Mouse (Mus musculus) MEL (cell line): ENCODE results near the gene Rgs6. TPM values are rescaled to one million over a fixed set of nuclear protein-coding genes. Genes with fewer than 3 reads are reported as not detected.
A peak's percentile ranks its signal among the peaks of the same experiment; 100 is the strongest.

Source experiments
- DNase-seq: peaks from one replicate; pipeline ENCODE4 v3.0.0; 2011; ENCODE audit warnings: low read depth, low spot score
- H3K27ac ChIP-seq: 2 replicates; pipeline ENCODE4 v1.5.1; 2012; ENCODE audit warnings: low read depth, mild to moderate bottlenecking, control low read depth, low read length, moderate library complexity; ENCODE audit not compliant: control insufficient read depth
- H3K27me3 ChIP-seq, 2 experiments: fragments of 150-350 bp in 1 of 2; sonication (generic) in 1 of 2; 2 replicates each; pipeline ENCODE4 v1.6.1; 2012; ENCODE audit warnings: low read length in 2 of 2, mild to moderate bottlenecking in 2 of 2, improper control_type of control experiment in 1 of 2, moderate library complexity in 1 of 2; ENCODE audit not compliant: insufficient read depth in 2 of 2, control insufficient read depth in 1 of 2
- H3K36me3 ChIP-seq, 2 experiments: 2 replicates each; pipeline ENCODE4 v1.6.1; 2012 to 2014; ENCODE audit warnings: low read length in 2 of 2, improper control_type of control experiment in 1 of 2, inconsistent platforms in 1 of 2, mild to moderate bottlenecking in 1 of 2; ENCODE audit not compliant: insufficient read depth in 2 of 2, control insufficient read depth in 1 of 2
- H3K4me1 ChIP-seq, 2 experiments: fragments of 150-350 bp in 1 of 2; sonication (generic) in 1 of 2; 2 replicates each; pipeline ENCODE4 v1.6.1; 2012; ENCODE audit warnings: low read length in 2 of 2, improper control_type of control experiment in 1 of 2, mild to moderate bottlenecking in 1 of 2; ENCODE audit not compliant: insufficient read depth in 2 of 2, control insufficient read depth in 1 of 2
- H3K4me3 ChIP-seq, 2 experiments: fragments of 150-350 bp in 1 of 2; sonication (generic) in 1 of 2; 2 replicates each; pipeline ENCODE4 v1.5.1; 2012; ENCODE audit warnings: low read depth in 2 of 2, low read length in 2 of 2, mild to moderate bottlenecking in 2 of 2, moderate library complexity in 2 of 2, control low read depth in 1 of 2, improper control_type of control experiment in 1 of 2; ENCODE audit not compliant: control insufficient read depth in 1 of 2, insufficient read depth in 1 of 2
- H3K79me2 ChIP-seq: 2 replicates; pipeline ENCODE4 v1.6.1; 2012; ENCODE audit warnings: mild to moderate bottlenecking, low read length, moderate library complexity; ENCODE audit not compliant: control insufficient read depth, poor library complexity, insufficient read depth
- H3K9ac ChIP-seq: 2 replicates; pipeline ENCODE4 v1.6.1; 2012; ENCODE audit warnings: low read depth, mild to moderate bottlenecking, control low read depth, low read length, moderate library complexity; ENCODE audit not compliant: control insufficient read depth, poor library complexity, severe bottlenecking
- H3K9me3 ChIP-seq: fragments of 150-350 bp; sonication (generic); replicated peaks from 2 replicates; pipeline ENCODE4 v1.6.1; 2012; ENCODE audit warnings: mild to moderate bottlenecking, low read length, improper control_type of control experiment, moderate library complexity; ENCODE audit not compliant: insufficient read depth
- BHLHE40 ChIP-seq: IDR thresholded peaks from 2 replicates; pipeline ENCODE4 v1.6.1; 2012; ENCODE audit warnings: low read depth, mild to moderate bottlenecking, inconsistent platforms, low read length, improper control_type of control experiment, borderline replicate concordance
- EP300 ChIP-seq, 2 experiments: IDR thresholded peaks; 2 replicates each; pipeline ENCODE4 v1.6.1; 2011; ENCODE audit warnings: improper control_type of control experiment in 2 of 2, low read length in 2 of 2, low read depth in 1 of 2, mild to moderate bottlenecking in 1 of 2
- ETS1 ChIP-seq: IDR thresholded peaks from 2 replicates; pipeline ENCODE4 v1.6.1; 2012; ENCODE audit warnings: low read depth, mild to moderate bottlenecking, inconsistent platforms, low read length, improper control_type of control experiment, moderate library complexity
- GABPA ChIP-seq: IDR thresholded peaks from 2 replicates; pipeline ENCODE4 v1.6.1; 2012; ENCODE audit warnings: low read depth, mild to moderate bottlenecking, inconsistent platforms, low read length, improper control_type of control experiment, moderate library complexity
- GATA1 ChIP-seq: IDR thresholded peaks from 2 replicates; pipeline ENCODE4 v1.6.1; 2011; ENCODE audit warnings: low read depth, low read length, improper control_type of control experiment
- MAZ ChIP-seq: IDR thresholded peaks from 2 replicates; pipeline ENCODE4 v1.6.1; 2012; ENCODE audit warnings: low read depth, mild to moderate bottlenecking, inconsistent platforms, low read length, improper control_type of control experiment
- MEF2A ChIP-seq: IDR thresholded peaks from 2 replicates; pipeline ENCODE4 v1.6.1; 2014; ENCODE audit warnings: low read depth, mild to moderate bottlenecking, inconsistent platforms, low read length, improper control_type of control experiment; ENCODE audit not compliant: poor library complexity, insufficient replicate concordance, severe bottlenecking; ENCODE audit errors: extremely low read depth
- MXI1 ChIP-seq: IDR thresholded peaks from 2 replicates; pipeline ENCODE4 v1.6.1; 2011; ENCODE audit warnings: mild to moderate bottlenecking, low read depth, low read length, improper control_type of control experiment
- MYB ChIP-seq: IDR thresholded peaks from 2 replicates; pipeline ENCODE4 v1.6.1; 2011; ENCODE audit warnings: mild to moderate bottlenecking, low read depth, low read length, improper control_type of control experiment
- MYC ChIP-seq: IDR thresholded peaks from 2 replicates; pipeline ENCODE4 v1.6.1; 2011; ENCODE audit warnings: low read depth, mild to moderate bottlenecking, low read length, improper control_type of control experiment, moderate library complexity
- NELFE ChIP-seq: IDR thresholded peaks from 2 replicates; pipeline ENCODE4 v1.6.1; 2011; ENCODE audit warnings: low read depth, low read length, improper control_type of control experiment
- NRF1 ChIP-seq: IDR thresholded peaks from 2 replicates; pipeline ENCODE4 v1.6.1; 2014; ENCODE audit warnings: low read depth, mild to moderate bottlenecking, inconsistent platforms, low read length, improper control_type of control experiment, moderate library complexity; ENCODE audit not compliant: poor library complexity, insufficient read depth, severe bottlenecking
- RCOR1 ChIP-seq: IDR thresholded peaks from 2 replicates; pipeline ENCODE4 v1.6.1; 2012; ENCODE audit warnings: low read depth, mild to moderate bottlenecking, inconsistent platforms, low read length, improper control_type of control experiment
- TAL1 ChIP-seq: IDR thresholded peaks from 2 replicates; pipeline ENCODE4 v1.6.1; 2012; ENCODE audit warnings: mild to moderate bottlenecking, inconsistent platforms, low read length, moderate library complexity, mixed read lengths
- TBP ChIP-seq: IDR thresholded peaks from 2 replicates; pipeline ENCODE4 v1.8.0; 2011; ENCODE audit warnings: low read depth, low read length, improper control_type of control experiment
- TCF12 ChIP-seq: IDR thresholded peaks from 2 replicates; pipeline ENCODE4 v1.6.1; 2014; ENCODE audit warnings: low read depth, mild to moderate bottlenecking, inconsistent platforms, low read length, improper control_type of control experiment, moderate library complexity
- USF1 ChIP-seq: IDR thresholded peaks from 2 replicates; pipeline ENCODE4 v1.6.1; 2014; ENCODE audit warnings: low read depth, mild to moderate bottlenecking, inconsistent platforms, low read length, improper control_type of control experiment, moderate library complexity
- ZC3H11A ChIP-seq: IDR thresholded peaks from 2 replicates; pipeline ENCODE4 v1.6.1; 2012; ENCODE audit warnings: low read depth, mild to moderate bottlenecking, inconsistent platforms, low read length, improper control_type of control experiment
- ZNF384 ChIP-seq: IDR thresholded peaks from 2 replicates; pipeline ENCODE4 v1.6.1; 2012; ENCODE audit warnings: low read depth, mild to moderate bottlenecking, inconsistent platforms, low read length, improper control_type of control experiment
- polyA plus RNA-seq, 2 experiments: library from polyadenylated mRNA; stranded (reverse) in 1 of 2; unstranded in 1 of 2; fragments of >175 nt in 1 of 2; fragments of >200 nt in 1 of 2; gene quantifications; 2 replicates each; pipeline versions ENCODE4 v1.2.1 to v1.2.4; 2012; ENCODE audit warnings: low replicate concordance in 2 of 2, low read depth in 1 of 2; ENCODE audit not compliant: insufficient read length in 2 of 2, insufficient read depth in 1 of 2, missing spikeins in 1 of 2
- total RNA-seq: library from RNA; depleted of rRNA; stranded (reverse); fragments of 300-350 nt; gene quantifications from 2 replicates; pipeline ENCODE4 v1.2.3, GENCODE M21; 2012

The Rgs6 gene
- total and polyA plus RNA-seq, 3 experiments = not detected

GRCm38 (mm10) chr12:83076179-83076578 is 488.1 kb downstream of the Rgs6 start:
- peaks cover 0 to 17% of the 10 kb centered on the region in 2 experiments; a peak in 2 of 4 replicates for H3K36me3 ChIP-seq
- H3K79me2 ChIP-seq = no peaks in the 10 kb centered on the region
- TF ChIP-seq GABPA (no peak), BHLHE40 (no peak), NELFE (no peak), NRF1 (no peak), ZC3H11A (no peak), MEF2A (no peak), ETS1 (no peak), MAZ (no peak), MYC (no peak), USF1 (no peak), MXI1 (no peak)
- TF ChIP-seq, all 39 proteins: peak for 0
- Histone ChIP-seq H3K4me1 (peaks cover 12 to 18% of the 10 kb centered on the region in 2 experiments), H3K27ac (no peak overlapping the region), H3K4me3 (no peak overlapping the region), H3K27me3 (peaks cover 3 to 4% of the 10 kb centered on the region in 2 experiments; a peak in 3 of 4 replicates), H3K9ac (no peak overlapping the region), H3K9me3 (no peaks in the 10 kb centered on the region)
- DNase-seq = no peak

- H3K4me1 ChIP-seq = peaks cover 9 to 14% of the 10 kb centered on the region in 2 experiments
- no peak overlapping the region for H3K27ac ChIP-seq
These were observed 489.4 kb downstream of the Rgs6 start for GRCm38 (mm10) chr12:83077486-83077885.

More at GRCm38 (mm10) chr12:83077486-83077885, 489.4 kb downstream of the Rgs6 start:
- no peak overlapping the region for H3K9ac ChIP-seq
- no peaks in the 10 kb centered on the region for H3K9me3 ChIP-seq
- no peaks in the 10 kb centered on the region for H3K79me2 ChIP-seq
- no peak overlapping the region for H3K4me3 ChIP-seq
- H3K27me3 ChIP-seq = peaks cover 3 to 4% of the 10 kb centered on the region in 2 experiments; a peak in 3 of 4 replicates
- no peak for TF ChIP-seq MYB
- TF ChIP-seq TBP = no peak
- TF ChIP-seq TAL1 = 0 out of 2 replicates have a peak, but pooled peaks have one; percentile 7
- peak; percentile 64 for TF ChIP-seq TCF12
- TF ChIP-seq RCOR1 = peak; percentile 56; the same call in 1 of the 2 replicates
- TF ChIP-seq GATA1 = peak; percentile 43
- TF ChIP-seq EP300 (IDR thresholded peaks at IDR 0.05; ENCODE audit: low read depth in 1 of 2, low read length in 2 of 2) = peak; percentile 32 to 55
- 0 out of 2 replicates have a peak, but pooled peaks have one; percentile 14 for TF ChIP-seq ZNF384
- DNase-seq = peak; percentile 20
- H3K36me3 ChIP-seq = peaks cover 0 to 15% of the 10 kb centered on the region in 2 experiments; a peak in 2 of 4 replicates
